Mouse (Mus musculus) granulocyte monocyte progenitor cell, adult 5-6 weeks (primary cell): ENCODE data around the gene Tas2r138. TPM values are rescaled to one million over a fixed set of nuclear protein-coding genes. Genes with fewer than 3 reads are reported as not detected.
A peak's percentile ranks its signal among the peaks of the same experiment; 100 is the strongest.
"Not testable (repeated sequence)": the region's sequence is repeated elsewhere in the genome, so short reads cannot be mapped to it uniquely, and the experiment has no call there.

ENCODE experiments used
- ATAC-seq: replicated peaks from 2 replicates; pipeline ENCODE4 v1.8.0; 2016; ENCODE audit warnings: mild to moderate bottlenecking, moderate TSS enrichment, inconsistent platforms; ENCODE audit not compliant: poor library complexity, severe bottlenecking
- total RNA-seq, 2 experiments: library from RNA; stranded (forward) in 1 of 2; stranded (reverse) in 1 of 2; fragments of 200-712, 200-1000 nt in 1 of 2; fragments of >200 nt in 1 of 2; fragmentation: Nextera tagmentation in 1 of 2; gene quantifications; 2 replicates each; pipeline ENCODE4 v1.2.3; 2014 to 2017

Gene Tas2r138
- total RNA-seq (2014; fragmentation: Nextera tagmentation) = not detected in 2 replicates
- not detected in 2 replicates for total RNA-seq (2017)

DNA sequence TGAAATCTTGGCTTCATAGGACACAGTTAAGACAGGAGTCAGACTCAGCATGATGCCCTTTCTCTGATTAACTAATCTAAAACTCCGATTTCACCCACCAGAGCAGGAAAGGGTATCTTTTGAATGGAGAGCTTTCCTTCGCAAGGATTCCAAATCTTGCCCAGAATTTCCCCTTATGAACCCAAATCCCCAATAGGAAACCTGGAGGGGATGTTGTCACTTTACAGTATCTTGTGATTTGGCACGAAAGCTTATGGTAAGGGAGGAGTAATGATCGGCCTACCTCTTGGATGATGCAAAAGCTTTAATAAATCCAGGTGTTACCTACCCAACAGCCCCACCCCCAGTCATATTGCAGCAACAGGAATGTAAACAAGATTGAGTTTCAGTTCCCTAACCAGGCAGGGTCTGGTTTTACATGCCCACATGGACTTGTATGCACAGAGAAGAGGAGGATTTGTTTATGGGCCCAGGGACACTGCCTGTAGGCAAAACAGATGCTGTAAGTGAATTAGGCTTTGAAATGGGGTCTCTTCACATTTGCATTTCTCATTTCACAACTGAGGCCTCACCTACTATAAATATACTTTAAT is at the start of gene Tas2r138:
TSS of gene Tas2r138 (minus strand) at position 51 of the 593 bp plus-strand sequence.
- ATAC-seq = peak; percentile 80

DNA sequence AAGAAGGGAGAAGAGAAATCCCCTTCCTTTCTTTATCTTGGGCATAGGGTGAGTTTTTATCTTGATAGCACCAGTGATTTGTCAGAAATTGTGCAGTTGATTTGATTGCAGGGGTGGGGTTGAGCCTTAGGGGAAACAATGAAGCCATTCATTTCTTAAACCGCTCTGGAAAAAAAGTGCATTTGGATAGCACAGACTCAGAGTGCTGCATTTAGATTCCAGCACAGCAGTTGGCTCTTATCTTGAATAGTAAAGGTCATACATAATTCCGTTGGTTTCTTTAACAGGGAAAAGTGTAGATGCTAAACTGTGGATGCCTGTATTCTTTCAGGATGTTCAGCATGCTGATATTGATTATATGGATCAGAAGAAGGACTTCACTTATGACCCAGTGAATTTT is 47.8 kb upstream of the Tas2r138 start:
- no peak for ATAC-seq

DNA sequence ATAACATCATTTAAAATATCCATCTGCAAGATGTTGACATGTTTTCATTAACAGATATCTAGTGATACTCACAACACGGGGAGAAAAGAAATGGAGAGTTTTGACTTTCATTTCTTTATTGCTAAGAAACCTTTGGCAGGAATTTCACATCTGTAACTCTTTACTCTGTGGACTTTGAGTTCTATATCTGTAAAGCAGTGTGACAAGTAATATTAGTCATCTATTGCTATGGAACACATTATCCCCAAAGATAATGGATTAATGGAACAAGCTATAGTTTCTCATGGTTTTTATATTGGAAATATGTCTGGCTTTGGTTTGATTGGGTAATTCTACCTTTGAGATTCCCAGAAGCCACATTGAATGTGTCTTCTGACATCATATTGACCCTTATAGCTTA is 37.8 kb upstream of the Tas2r138 start:
- no peak for ATAC-seq

DNA sequence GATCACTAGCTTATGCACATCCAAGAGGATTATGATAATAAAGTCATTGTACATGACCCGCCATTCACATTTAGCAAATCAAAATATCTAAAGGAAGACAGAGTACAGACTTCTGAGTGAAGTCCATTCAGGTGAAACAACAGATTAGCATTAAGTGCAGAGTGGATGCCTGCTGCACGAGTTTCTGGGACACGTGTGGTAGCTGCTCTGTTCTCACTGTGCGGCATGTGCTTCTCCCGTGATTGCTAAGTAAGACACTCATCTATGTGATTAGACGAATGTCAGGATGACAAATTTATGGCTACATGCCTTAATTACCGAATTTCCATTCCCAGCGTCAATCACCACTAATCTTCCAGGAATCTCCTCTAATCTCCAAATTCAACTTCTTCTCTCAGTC is 32.6 kb upstream of the Tas2r138 start:
- no peak for ATAC-seq

DNA sequence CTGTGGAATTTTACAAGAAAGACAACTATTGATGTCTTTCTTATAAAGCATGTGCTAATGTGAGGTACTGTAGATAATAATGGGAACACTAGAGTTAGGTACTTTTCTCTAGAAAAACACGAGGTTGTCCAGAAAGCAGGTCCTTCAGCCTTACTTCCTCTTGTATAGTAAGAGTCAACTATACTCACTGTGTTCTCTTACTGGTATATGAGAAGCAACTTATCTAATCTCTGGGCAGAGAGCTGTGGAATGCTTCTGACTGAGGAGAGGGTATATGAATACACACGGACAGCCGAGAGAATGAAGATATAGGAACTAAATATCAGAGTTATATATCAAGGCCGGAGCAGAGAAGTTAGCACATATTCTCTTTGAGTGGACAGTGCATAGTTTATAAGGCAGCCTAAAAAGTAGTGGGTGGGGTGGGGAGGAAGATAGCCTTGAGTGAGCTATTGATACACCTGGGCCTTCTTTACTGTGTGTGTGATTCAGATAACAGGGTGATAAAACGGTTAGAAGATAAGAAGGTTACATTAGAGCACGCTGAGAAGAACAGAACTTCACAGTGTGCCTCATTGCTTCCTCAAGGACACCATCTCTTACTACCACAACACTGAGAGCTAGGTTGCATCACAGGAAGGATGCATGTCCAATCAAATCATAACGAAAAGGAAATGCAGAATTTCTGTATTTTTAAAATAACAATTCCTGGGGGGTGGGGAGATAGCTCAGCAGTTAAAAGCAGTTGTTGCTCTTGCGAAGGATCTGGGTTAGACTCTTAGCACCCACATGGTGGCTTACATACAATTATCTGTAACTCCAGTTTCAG is 27.8 kb upstream of the Tas2r138 start:
- peak; percentile 94 for ATAC-seq

DNA sequence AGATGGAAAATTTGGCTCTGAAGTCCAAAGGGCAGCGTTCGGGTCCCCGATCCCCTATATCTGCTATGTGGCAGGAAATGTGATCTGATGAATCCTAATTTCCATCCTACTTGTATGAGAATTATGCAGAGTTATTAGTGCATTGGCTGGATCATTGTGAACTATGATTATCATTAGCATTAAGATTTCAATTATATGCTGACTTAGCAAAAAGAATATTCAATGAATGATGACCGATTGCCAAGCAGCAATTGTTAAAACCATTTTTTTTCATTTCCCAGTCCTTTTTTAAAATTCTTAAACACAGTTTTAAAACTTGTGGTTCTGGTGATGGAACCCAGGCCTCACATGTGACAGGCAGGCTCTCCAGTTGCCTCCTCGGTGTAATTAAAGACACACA is 24.6 kb upstream of the Tas2r138 start:
- no peak for ATAC-seq

DNA sequence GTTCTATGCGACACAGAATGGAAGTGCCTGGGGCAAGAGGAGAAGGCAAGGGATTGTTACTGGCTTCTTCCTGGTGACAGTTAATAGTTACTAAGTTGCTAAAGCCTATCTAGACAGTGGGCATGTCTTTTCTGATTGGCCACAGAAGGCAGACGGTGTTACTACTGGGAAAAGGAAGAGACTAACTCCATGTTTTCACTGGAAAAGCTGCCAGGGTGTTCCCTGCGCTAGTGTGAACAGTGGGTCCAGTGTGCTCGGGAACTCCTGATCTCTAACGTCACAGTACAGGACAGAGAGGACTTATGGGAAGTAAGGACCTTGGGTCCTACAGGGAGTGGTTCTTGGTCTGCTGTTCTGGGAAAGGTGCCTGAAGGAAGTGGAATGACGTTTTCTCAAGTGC is 22.4 kb upstream of the Tas2r138 start:
- no peak for ATAC-seq

DNA sequence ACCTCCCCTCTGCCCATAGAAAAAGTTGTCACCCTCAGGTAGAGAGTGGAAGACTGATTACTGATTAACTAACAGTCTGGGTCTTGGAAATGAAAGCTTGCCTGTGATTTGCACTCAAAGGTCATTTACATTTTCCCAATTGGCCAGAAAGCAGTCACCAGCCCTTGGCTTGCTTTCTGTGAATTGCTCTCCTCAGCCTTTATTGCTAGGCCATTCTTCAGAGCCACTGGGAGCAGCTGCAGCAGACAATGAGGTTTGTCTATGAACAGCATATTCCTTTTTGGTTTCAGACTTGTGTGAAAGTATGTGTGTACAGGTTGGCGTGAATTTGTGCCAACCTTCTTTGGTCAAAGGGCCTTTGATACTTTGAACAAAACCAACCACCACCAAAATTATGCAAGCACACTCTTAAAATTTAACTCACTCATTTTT is 21.5 kb upstream of the Tas2r138 start:
- no peak for ATAC-seq

DNA sequence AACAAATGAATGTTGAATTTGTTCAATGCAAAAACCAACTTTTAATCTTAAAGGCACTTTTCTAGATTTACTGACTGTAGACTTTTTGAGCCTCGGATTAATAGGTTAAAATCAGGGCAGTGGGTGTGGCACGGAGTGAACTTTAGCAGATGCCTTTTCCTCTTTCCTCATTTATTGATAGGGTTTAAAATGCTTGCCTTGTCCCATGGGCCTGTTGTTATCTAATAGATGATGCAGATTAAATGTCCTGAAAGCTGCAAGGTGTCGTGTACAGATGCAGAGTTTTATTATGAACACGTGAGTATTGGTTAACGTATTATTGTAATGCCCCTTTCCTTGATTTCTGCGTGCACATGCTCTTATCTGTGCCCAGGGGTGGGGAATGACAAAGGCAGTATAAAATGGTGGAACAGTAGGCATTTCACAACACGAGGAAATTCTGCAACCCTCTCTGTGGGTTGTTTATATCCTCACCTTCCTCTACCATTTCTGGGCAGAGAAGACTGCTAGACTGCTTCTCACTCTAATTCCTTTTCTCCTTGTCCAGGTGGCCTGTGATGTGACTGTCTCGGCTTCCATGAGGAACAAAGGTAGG is 15.4 kb upstream of the Tas2r138 start, which contains the start of gene Mgam:
TSS of gene Mgam (plus strand) at position 426 of the 595 bp plus-strand sequence.
- ATAC-seq = peak; percentile 94

DNA sequence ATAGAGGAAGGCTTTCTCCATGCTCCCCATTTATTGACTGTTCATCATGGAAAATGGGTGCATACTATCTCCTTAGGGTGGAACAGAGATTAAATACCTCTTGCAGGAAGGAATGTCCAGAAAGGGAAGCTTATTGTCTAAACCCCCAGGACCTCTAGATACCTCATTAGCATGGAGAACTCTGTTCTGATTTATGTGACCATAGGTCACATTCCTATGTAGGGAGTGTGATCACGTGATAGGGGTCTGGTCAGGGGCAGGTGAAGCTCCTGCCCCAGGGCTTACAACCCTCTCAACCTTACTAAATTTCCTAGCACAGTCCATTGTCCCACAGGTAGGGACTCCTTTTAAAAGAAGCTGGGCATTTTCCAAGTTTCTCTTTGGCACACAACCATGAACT is 13.0 kb upstream of the Tas2r138 start:
- no peak for ATAC-seq

DNA sequence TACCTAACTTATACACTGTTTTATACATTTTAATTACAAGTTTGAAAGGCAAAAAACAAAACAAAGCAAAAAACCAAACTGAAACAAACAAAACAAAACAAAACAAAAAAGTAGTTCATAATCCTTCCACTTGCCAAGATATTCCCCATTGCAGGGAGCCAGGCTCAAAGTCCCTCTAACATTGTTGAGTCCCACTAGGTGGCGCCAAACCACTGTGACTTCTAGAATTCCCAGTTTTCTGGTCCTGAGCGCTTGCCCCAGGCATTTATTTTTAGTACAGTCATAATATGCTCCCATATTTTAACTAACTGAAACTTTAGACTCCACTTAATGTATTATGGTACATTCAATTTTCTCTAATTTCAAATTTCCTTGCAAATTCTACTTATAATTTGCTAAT is 4.9 kb upstream of the Tas2r138 start:
- ATAC-seq = peak; percentile 69

DNA sequence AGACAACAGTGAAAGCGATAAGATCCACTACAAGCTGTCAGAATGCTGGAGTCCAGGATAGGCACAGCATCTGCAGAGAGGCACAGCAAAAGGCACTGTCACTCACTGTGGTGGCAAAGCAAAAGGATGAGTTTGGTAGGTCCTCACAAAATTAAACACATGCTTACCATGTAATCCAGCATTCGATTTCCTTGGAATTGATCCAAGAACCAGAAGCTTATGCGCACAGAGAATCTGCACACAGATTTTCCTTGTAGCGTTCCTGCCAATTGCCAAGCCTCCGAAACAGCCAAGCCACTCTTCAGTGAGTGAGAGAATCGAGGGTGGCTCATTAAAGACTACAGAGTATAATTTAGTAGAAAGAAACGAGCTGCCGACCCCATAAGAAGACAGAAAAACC is 2.9 kb downstream of the Tas2r138 start:
- ATAC-seq = no peak

DNA sequence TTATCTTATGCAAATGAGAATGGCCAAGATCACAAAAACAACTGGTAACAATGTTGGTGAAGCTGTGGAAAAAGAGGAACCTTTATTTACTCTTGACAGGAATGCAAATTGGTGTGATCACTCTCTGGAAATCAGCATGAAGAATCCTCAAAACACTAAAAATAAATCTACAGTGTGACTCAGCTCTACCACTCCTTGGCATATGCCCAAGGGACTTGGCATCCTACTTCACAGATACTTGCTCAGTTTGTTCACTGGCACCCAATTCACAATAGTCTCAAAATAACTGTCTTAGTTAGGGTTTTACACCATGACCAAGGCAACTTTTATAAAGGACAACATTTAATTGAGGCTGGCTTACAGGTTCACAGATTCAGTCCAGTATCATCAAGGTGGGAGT is 5.7 kb downstream of the Tas2r138 start:
- no peak; the same call in 1 of the 2 replicates for ATAC-seq

DNA sequence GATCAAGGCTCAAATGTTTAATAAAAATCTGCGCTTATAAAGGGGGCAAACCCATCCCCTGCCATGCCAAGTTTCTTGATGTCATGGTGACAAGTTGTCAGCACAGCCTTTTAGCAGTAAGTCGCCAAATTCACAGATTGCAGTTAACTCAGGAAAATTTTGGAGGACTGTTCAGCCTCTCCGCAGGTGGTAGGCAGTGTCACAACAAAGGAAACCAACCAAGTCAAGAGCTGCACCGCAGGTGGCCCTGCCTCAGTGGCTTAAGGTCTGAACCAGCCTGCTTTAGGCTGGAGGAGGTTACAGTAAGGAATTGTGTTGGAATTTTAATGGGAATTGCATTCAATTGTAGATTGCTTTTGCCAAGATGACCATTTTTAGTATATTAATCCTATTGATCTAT is 14.6 kb downstream of the Tas2r138 start:
- ATAC-seq = not testable (repeated sequence)

DNA sequence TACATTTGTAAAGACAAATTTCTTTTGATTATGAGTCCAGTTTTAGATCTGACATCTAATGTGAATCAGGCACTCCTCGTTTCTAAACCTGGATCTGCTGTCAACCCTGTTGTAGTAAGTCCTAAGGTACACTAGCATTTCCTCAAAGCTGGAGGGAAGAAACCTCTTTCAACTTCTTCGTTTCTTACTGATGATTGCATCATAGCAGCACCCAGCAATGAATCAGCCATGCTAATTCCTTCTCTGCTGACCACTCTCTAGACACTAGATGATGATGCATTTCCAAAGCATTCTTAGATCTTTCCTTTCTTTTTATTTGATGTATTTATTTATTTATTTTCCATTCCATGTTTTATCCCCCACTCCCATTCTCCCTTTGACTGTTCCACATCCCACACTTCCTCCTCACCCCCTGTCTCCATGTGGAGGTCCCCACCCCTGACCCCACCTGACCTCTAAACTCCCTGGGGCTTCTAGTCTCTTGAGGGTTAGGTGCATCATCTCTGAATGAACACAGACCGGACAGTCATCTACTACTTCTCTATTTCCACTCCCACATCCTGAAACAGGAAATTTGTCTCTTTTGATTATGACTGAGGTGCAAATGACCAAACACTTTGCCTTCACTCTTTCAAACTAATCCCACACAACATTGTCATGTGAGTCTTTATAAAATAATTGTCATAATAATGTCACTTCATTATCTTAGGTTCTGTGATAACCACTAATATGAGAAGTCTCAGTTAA is 18.1 kb downstream of the Tas2r138 start:
- ATAC-seq = peak; percentile 99

DNA sequence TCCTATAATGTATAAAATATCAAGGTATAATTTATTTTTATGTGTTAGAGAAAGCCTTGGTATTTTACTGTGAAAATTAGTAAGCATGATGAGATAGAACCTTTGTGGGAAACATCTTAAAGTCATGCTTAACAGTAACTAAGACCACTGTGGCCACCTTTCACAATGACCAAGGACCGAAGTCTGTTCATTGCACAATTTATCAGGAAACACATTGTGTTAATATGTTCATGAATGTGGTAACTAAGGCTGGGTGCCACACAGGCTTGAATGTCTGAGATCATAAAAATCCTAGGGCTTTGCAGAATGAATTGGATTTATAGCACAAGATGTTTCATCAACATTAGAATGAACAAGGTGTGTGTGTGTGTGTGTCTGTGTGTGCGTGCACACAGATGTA is 24.8 kb downstream of the Tas2r138 start:
- ATAC-seq = peak; percentile 89

DNA sequence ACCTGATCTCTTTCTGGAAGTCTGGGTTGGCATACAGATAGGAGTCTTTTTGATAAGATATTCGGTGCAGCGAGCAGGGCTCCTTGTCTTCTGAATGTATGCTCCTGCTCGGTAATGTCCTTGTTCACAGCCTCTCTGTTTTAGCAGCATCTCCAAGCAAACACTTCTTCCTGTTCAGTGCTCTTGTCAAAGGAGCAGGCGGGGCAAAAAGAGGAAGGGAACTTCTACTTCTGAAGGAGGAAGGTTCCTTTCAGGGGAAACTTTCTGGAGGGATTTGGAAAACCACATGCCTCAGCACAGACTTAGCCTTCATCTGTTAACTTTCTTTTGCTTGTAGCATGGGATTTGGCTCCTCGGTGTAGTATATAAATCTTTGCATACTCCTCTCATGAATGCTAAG is 27.5 kb downstream of the Tas2r138 start, which contains the start of gene Clec5a:
TSS of gene Clec5a (minus strand) at position 177 of the 400 bp plus-strand sequence.
- peak; percentile 57 for ATAC-seq

DNA sequence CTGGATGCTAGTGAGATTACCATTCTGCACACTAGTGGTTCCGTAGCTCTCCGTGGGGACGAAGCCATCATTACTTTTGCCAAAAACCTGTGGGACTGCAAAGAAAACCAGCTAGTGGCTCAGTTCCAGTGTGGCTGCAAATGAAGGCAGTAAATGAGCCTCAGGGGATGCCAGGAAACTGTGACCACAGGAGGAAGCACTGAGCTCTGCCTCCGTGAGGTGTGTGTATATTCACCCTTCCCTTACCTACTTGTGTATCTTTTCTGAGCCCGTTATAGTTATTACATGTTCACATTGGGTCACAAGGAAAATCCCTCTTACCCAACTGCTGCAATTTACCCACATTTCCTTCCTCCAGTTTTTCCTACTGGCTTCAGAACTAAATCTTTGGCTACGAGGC is 28.8 kb downstream of the Tas2r138 start:
- ATAC-seq = peak; percentile 76

DNA sequence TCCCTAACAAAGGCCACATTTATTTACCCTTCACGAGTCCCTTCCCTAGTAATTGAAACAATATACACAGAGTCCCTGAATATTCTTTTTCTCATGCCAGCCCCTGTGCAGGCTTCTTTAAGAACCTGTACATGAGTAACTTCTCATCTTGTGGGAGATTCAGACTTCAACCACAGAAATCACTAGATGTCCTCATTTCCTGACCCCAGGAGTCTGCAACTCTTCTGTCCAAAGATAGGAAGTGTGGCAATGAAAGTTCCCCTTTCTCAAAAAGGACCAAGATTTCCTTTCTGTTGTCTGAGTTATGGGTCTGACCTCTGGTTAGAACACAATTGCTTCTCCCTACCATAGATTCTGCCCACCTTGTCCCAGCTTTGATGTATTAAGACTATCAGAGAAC is 36.8 kb downstream of the Tas2r138 start:
- ATAC-seq = peak; percentile 86

DNA sequence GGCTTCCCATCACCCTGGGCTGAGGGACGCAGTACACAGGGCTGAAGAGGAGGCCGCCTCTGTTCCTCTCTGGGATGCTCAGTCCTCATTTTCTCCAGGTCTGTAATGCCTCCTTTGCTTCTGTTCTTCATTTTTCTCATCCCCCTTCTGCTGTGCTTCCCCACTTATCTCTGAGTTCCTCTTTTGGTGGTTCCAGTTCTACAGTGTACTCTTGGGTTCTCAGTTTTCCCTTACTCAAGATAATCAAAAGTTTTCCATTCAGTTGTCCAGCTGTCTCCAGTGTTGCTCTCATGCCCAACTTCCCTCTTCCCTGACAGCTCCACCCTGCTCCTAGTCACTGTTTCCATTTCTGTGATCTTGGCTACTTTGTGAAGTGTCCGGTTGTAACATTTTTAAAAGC is 39.5 kb downstream of the Tas2r138 start:
- peak; percentile 61 for ATAC-seq

DNA sequence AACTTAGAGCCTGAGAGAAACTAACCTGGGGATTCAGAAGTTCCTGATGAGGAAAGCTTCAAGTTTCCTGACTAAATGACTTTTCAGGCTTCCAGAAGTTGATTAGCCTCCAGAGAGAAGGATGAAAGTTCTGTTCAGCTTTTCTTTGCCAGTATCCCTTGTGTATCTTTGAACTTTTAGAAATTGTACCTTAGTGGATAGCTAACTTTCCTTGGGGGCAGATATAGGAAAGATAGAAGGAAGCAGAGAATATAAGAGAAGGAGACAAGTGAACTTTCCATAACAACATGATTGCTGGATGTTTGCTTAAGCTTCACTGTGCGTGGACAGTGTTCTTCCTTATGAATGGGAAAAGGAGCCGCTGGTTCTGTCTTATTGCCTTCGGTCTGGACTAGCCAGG is 43.9 kb downstream of the Tas2r138 start, which contains the start of gene Olfr460:
TSS of gene Olfr460 (plus strand) at position 301 of the 400 bp plus-strand sequence.
- ATAC-seq = no peak
